Mouse (Mus musculus): ENCODE results near the gene Aunip. TPM values are rescaled to one million over a fixed set of nuclear protein-coding genes. Genes with fewer than 3 reads are reported as not detected.

Aunip gene
- polyA plus RNA-seq, 1 experiment from 2014 or later = 2.8 TPM

DNA sequence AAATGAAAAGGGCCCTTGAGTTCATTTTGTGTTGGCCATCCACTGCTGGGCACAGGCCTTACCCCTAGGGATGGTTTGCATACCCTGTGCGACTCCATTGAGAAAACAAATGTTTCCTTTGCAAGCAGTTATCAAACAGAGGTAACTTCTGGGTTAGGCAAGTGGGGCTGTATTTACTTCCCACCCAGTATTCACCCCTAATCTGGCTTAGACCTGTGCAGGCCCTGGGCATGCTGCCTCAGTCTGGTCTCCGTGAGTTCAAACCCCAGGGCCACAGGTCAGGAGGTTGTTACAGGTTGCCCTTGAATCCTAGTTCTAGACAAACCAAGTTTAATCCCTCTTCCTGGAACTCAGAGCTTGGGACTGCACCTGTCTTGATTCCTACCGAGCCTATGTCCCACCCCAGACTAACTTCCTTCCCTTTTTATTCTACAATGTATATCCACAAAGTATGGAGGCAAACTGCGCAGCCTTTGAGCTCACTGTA, 5.5 kb upstream of the Aunip start:
- H3K36me3 ChIP-seq = peaks cover 18% of the 10 kb centered on the region
- no peak overlapping the region for H3K4me2 ChIP-seq
- H3K4me1 ChIP-seq (replicated peaks) = no peaks in the 10 kb centered on the region
- no peaks in the 10 kb centered on the region for H3K9me3 ChIP-seq
- 84% methylated on average over 4 of the region's 4 CpGs for WGBS
- H3K4me3 ChIP-seq = no peak overlapping the region
- H3K27me3 ChIP-seq = 0 out of 2 replicates have a peak, but pooled peaks cover 3% of the 10 kb centered on the region
- no peak for ATAC-seq (ENCODE audit: low FRiP score)
- no peak overlapping the region for H3K9ac ChIP-seq
- H3K27ac ChIP-seq = no peak overlapping the region

- H3K9ac ChIP-seq = no peak overlapping the region
- no peak for ATAC-seq (ENCODE audit: low FRiP score)
- H3K27ac ChIP-seq = no peak overlapping the region
- H3K4me2 ChIP-seq = no peak overlapping the region
- no peaks in the 10 kb centered on the region for H3K9me3 ChIP-seq
- 81% methylated on average over 3 of the region's 4 CpGs for WGBS
- peaks cover 18% of the 10 kb centered on the region for H3K36me3 ChIP-seq
- no peak overlapping the region for H3K4me3 ChIP-seq
- peaks cover 2% of the 10 kb centered on the region for H3K4me1 ChIP-seq (replicated peaks)
- H3K27me3 ChIP-seq = 0 out of 2 replicates have a peak, but pooled peaks cover 3% of the 10 kb centered on the region
Observed at GRCm38 (mm10) chr4:134505966-134506594, 4.7 kb upstream of the Aunip start.

- Histone ChIP-seq H3K4me3 (no peak overlapping the region), H3K9ac (no peak overlapping the region), H3K4me2 (no peak overlapping the region), H3K9me3 (no peaks in the 10 kb centered on the region), H3K36me3 (peaks cover 18% of the 10 kb centered on the region), H3K4me1 (replicated peaks) (peaks cover 6% of the 10 kb centered on the region), H3K27ac (no peak overlapping the region), H3K27me3 (0 out of 2 replicates have a peak, but pooled peaks cover 3% of the 10 kb centered on the region)
- ATAC-seq (ENCODE audit: low FRiP score) = no peak
- 90% methylated on average over 19 of the region's 19 CpGs for WGBS
Observed at GRCm38 (mm10) chr4:134506713-134507112, 4.1 kb upstream of the Aunip start.

DNA sequence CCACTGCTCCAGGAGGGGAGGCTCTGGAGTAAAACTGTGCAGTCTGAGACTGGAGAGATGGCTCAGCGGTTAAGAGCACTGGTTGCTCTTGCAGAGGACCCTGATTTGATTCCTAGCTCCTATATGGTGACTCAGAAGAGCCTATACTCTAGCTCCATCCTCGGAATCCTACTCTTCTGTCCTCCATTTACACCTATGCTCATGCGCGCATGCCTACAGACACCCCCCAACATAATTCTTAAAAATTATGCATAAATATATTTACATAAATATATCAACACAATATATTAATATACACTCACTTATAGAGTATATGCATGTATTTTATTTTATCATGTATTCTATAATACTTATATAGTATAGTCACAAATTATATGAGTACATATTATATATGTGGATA, 403 bp upstream of the Aunip start:
- H3K9me3 ChIP-seq = no peaks in the 10 kb centered on the region
- H3K27ac ChIP-seq = no peak overlapping the region
- peak; percentile 64 for ATAC-seq (ENCODE audit: low FRiP score)
- 73% methylated on average over 4 of the region's 4 CpGs for WGBS
- peaks cover 6% of the 10 kb centered on the region for H3K4me1 ChIP-seq (replicated peaks)
- H3K4me2 ChIP-seq = peak overlapping the region; percentile 84
- H3K9ac ChIP-seq = no peak overlapping the region
- peaks cover 18% of the 10 kb centered on the region for H3K36me3 ChIP-seq
- H3K27me3 ChIP-seq = 0 out of 2 replicates have a peak, but pooled peaks cover 3% of the 10 kb centered on the region
- H3K4me3 ChIP-seq = no peak overlapping the region

GRCm38 (mm10) chr4:134511730-134512129, 931 bp downstream of the Aunip start:
- no peak for ATAC-seq (ENCODE audit: low FRiP score)
- WGBS = 73% methylated on average over 6 of the region's 6 CpGs
- Histone ChIP-seq H3K9me3 (no peaks in the 10 kb centered on the region), H3K27ac (no peak overlapping the region), H3K4me2 (peak overlapping the region; percentile 84), H3K36me3 (peaks cover 16% of the 10 kb centered on the region), H3K9ac (no peak overlapping the region), H3K27me3 (0 out of 2 replicates have a peak, but pooled peaks cover 3% of the 10 kb centered on the region), H3K4me1 (replicated peaks) (peaks cover 6% of the 10 kb centered on the region), H3K4me3 (no peak overlapping the region)

DNA sequence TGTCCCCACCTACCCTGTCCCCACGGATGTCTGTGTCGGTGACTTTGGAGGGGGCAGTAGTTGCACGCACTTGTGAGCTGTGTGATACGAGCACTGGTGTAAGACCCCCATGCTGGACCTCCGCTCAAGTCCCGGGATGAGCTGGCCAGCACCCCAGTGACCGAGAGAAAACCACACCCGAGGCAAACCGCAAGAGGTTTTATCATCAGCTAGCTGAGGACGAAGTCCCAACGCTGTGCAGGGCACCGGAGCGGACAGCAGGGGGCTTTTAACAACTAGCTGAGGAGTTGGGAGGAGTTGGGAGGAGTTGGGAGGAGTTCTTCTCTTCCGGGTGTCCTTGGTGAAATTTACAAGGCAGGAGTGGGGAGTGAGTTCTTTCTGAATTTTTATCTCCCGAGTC, 2.0 kb downstream of the Aunip start:
- Histone ChIP-seq H3K4me3 (no peak overlapping the region), H3K4me1 (replicated peaks) (peaks cover 6% of the 10 kb centered on the region), H3K27me3 (no peaks in the 10 kb centered on the region), H3K36me3 (peaks cover 6% of the 10 kb centered on the region), H3K9ac (no peak overlapping the region), H3K27ac (no peak overlapping the region), H3K4me2 (peak overlapping the region; percentile 34; the same call in 1 of the 2 replicates), H3K9me3 (no peaks in the 10 kb centered on the region)
- no peak for ATAC-seq (ENCODE audit: low FRiP score)
- WGBS = 27% methylated on average over 15 of the region's 15 CpGs

DNA sequence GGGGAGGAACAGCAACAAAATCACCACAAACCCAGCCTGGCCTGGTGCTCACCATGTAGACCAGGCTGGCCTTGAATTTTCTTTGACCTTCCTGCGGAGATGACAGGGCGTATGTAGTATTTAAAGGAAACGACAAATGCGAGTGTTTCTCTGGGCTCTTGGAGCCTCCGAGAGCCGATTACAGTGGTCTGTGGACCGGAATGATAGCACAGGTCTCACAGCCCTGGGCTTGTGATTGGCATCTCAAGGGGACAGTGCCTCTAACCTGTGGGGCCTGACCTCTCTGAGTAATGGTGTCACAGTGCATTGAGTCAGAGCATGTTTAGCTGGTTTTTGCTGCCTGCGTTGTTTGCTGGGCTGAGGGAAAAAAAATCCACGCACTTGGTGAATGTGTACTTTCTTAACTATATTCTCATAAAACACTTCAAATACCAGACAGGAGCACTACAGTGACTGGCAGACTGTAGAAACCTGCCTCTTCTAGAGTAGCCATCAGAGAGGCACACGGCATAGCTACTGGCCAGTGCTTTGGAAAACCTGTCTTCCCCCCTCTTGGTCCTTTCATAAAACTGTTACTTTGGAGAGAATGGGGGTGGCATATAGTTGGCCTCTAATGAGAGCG, 3.6 kb downstream of the Aunip start:
- Histone ChIP-seq H3K9ac (no peak overlapping the region; the same call in 1 of the 2 replicates), H3K4me2 (no peak overlapping the region), H3K27me3 (no peaks in the 10 kb centered on the region), H3K4me1 (replicated peaks) (peaks cover 6% of the 10 kb centered on the region), H3K4me3 (no peak overlapping the region), H3K9me3 (no peaks in the 10 kb centered on the region), H3K36me3 (no peaks in the 10 kb centered on the region), H3K27ac (no peak overlapping the region)
- 90% methylated on average over 11 of the region's 11 CpGs for WGBS
- ATAC-seq (ENCODE audit: low FRiP score) = no peak

- Histone ChIP-seq H3K4me1 (replicated peaks) (peaks cover 6% of the 10 kb centered on the region), H3K4me2 (no peak overlapping the region), H3K36me3 (no peaks in the 10 kb centered on the region), H3K9me3 (no peaks in the 10 kb centered on the region), H3K27ac (no peak overlapping the region), H3K4me3 (no peak overlapping the region), H3K9ac (0 out of 2 replicates have a peak overlapping the region, but pooled peaks have one; percentile 26), H3K27me3 (no peaks in the 10 kb centered on the region)
- 88% methylated on average over 7 of the region's 7 CpGs for WGBS
- no peak for ATAC-seq (ENCODE audit: low FRiP score)
Observed at GRCm38 (mm10) chr4:134515614-134516013, 4.8 kb downstream of the Aunip start.

GRCm38 (mm10) chr4:134516981-134517380, 6.2 kb downstream of the Aunip start:
- WGBS = 84% methylated on average over 8 of the region's 8 CpGs
- Histone ChIP-seq H3K27ac (no peak overlapping the region), H3K9me3 (no peaks in the 10 kb centered on the region), H3K4me3 (no peak overlapping the region), H3K4me2 (no peak overlapping the region), H3K36me3 (no peaks in the 10 kb centered on the region), H3K27me3 (no peaks in the 10 kb centered on the region), H3K9ac (no peak overlapping the region), H3K4me1 (replicated peaks) (no peaks in the 10 kb centered on the region; the same call in 1 of the 2 replicates)
- no peak for ATAC-seq (ENCODE audit: low FRiP score)

DNA sequence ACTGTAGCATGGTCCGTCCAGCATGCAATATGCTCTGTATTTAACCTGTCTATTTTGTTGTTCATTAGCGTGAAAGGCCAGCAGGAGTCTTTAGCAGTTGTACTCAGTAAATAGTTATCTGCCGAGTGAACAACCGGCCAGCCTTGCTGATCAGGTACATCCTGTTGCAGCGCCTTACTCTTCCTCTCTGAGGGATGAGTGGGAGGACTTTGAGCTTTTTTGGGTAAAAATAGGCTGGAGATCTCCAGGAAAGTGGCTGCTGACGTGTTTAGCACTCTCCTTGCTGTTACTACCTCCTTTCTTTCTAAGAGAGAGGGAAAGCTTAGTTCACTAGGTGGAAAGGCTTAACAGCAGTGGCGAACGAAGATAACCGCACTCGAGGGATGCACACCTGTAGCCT, 6.9 kb downstream of the Aunip start:
- no peaks in the 10 kb centered on the region for H3K27me3 ChIP-seq
- no peaks in the 10 kb centered on the region; the same call in 1 of the 2 replicates for H3K4me1 ChIP-seq (replicated peaks)
- H3K4me2 ChIP-seq = no peak overlapping the region
- H3K27ac ChIP-seq = no peak overlapping the region
- WGBS = 91% methylated on average over 10 of the region's 10 CpGs
- H3K9ac ChIP-seq = no peak overlapping the region
- no peaks in the 10 kb centered on the region for H3K9me3 ChIP-seq
- no peaks in the 10 kb centered on the region for H3K36me3 ChIP-seq
- no peak overlapping the region for H3K4me3 ChIP-seq
- no peak for ATAC-seq (ENCODE audit: low FRiP score)

DNA sequence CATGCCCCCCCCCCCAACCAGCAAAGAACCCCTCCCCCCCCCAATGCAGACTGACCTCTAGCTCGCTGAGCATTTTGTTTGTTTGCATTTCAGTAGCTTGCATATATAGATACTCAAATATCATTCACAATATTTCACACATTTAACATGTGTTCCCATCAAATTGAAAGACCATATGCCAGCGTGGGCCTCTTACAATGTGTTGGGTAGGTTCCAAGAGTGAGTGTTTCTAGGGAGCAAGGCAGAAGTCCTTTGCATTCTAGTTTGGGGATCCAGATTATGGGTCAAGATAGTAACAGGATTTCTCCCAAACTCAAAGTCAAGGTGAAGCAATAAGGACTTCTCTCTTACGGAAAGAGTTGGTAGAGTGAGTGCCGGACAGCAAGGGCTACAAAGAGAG, 7.7 kb downstream of the Aunip start:
- Histone ChIP-seq H3K9ac (no peak overlapping the region), H3K9me3 (no peaks in the 10 kb centered on the region), H3K27me3 (no peaks in the 10 kb centered on the region), H3K27ac (no peak overlapping the region), H3K4me2 (no peak overlapping the region), H3K36me3 (no peaks in the 10 kb centered on the region), H3K4me1 (replicated peaks) (no peaks in the 10 kb centered on the region), H3K4me3 (no peak overlapping the region)
- WGBS = 96% methylated on average over 4 of the region's 4 CpGs
- ATAC-seq (ENCODE audit: low FRiP score) = no peak

- no peak for ATAC-seq (ENCODE audit: low FRiP score)
- Histone ChIP-seq H3K9me3 (no peaks in the 10 kb centered on the region), H3K9ac (no peak overlapping the region)
Observed at GRCm38 (mm10) chr4:134519281-134519680, 8.5 kb downstream of the Aunip start.

DNA sequence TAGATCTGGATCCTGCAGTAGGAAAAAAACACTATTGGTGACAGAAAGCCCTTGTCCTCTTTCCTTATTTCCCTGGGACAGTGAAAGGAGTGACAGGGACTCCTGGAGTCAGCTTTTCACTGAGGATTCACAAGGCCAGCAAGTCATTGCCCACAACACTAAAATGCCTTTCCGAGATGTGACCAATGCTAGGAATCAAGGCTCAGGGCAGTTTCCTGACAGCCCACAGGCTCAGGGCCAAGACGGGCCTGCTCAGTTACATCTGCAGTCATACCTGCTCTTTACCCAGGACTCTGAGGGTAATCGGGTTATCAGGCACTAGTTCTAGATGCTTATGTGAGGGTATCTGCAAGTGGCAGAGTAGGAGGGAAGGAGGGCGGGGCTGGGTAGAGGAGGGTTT, 12.6 kb downstream of the Aunip start:
- WGBS = 89% methylated on average over 4 of the region's 4 CpGs
- ATAC-seq (ENCODE audit: low FRiP score) = no peak
- no peak overlapping the region for H3K9ac ChIP-seq

More at GRCm38 (mm10) chr4:134519281-134519680, 8.5 kb downstream of the Aunip start:
- Histone ChIP-seq H3K4me2 (no peak overlapping the region), H3K4me1 (replicated peaks) (no peaks in the 10 kb centered on the region), H3K36me3 (no peaks in the 10 kb centered on the region), H3K4me3 (no peak overlapping the region), H3K27me3 (no peaks in the 10 kb centered on the region), H3K27ac (no peak overlapping the region)

More for the DNA sequence above, 12.6 kb downstream of the Aunip start:
- Histone ChIP-seq H3K4me2 (no peak overlapping the region), H3K9me3 (no peaks in the 10 kb centered on the region), H3K36me3 (peaks cover 38% of the 10 kb centered on the region), H3K4me3 (no peak overlapping the region), H3K27me3 (no peaks in the 10 kb centered on the region), H3K27ac (no peak overlapping the region), H3K4me1 (replicated peaks) (no peaks in the 10 kb centered on the region; the same call in 1 of the 2 replicates)
